Mouse (Mus musculus) G1E (cell line): ENCODE data around the gene Fam92b. TPM values are rescaled to one million over a fixed set of nuclear protein-coding genes. Genes with fewer than 3 reads are reported as not detected.

Experiments
- ATAC-seq: 2 replicates; pipeline ENCODE4 v1.8.0; 2016; ENCODE audit warnings: mild to moderate bottlenecking; ENCODE audit not compliant: insufficient number of reproducible peaks, poor library complexity, low FRiP score, severe bottlenecking; ENCODE audit errors: extremely low read depth
- DNase-seq: peaks from one replicate; pipeline ENCODE4 v3.0.0; 2012; ENCODE audit warnings: low spot score
- H3K27me3 ChIP-seq: 2 replicates; pipeline ENCODE4 v1.6.1; 2012; ENCODE audit warnings: mild to moderate bottlenecking, low read length, inconsistent platforms; ENCODE audit not compliant: insufficient read depth
- H3K36me3 ChIP-seq: replicated peaks from 2 replicates; pipeline ENCODE3; 2012; ENCODE audit warnings: mild to moderate bottlenecking, inconsistent platforms
- H3K4me1 ChIP-seq: 2 replicates; pipeline ENCODE4 v1.6.1; 2012; ENCODE audit warnings: low read depth, low read length, inconsistent platforms, mixed read lengths; ENCODE audit not compliant: insufficient read depth
- H3K4me3 ChIP-seq: 2 replicates; pipeline ENCODE4 v1.5.1; 2012; ENCODE audit warnings: low read depth, mild to moderate bottlenecking, inconsistent platforms, low read length, moderate library complexity, mixed read lengths
- H3K9me3 ChIP-seq: replicated peaks from 2 replicates; pipeline ENCODE4 v1.6.1; 2012; ENCODE audit warnings: inconsistent platforms
- CTCF ChIP-seq: IDR thresholded peaks from 2 replicates; pipeline ENCODE4 v1.5.1; 2012; ENCODE audit warnings: low read depth, low read length, inconsistent platforms, mixed read lengths
- GATA1 ChIP-seq: IDR thresholded peaks from 2 replicates; pipeline ENCODE4 v1.6.1; 2012; ENCODE audit warnings: borderline replicate concordance, low read length, inconsistent platforms, mixed read lengths
- GATA2 ChIP-seq: IDR thresholded peaks from 2 replicates; pipeline ENCODE4 v1.6.1; 2012; ENCODE audit warnings: low read depth, low read length, inconsistent platforms, borderline replicate concordance
- POLR2AphosphoS5 ChIP-seq: IDR thresholded peaks from 2 replicates; pipeline ENCODE4 v1.6.1; 2012; ENCODE audit warnings: low read depth, low read length, inconsistent platforms; ENCODE audit not compliant: insufficient replicate concordance
- TAL1 ChIP-seq: conservative IDR thresholded peaks from 2 replicates; pipeline ENCODE4 v1.6.1; 2012; ENCODE audit warnings: low read depth, low read length, inconsistent platforms, mixed read lengths
- polyA plus RNA-seq: library from polyadenylated mRNA; stranded (reverse); fragments of >175 nt; gene quantifications from 2 replicates; pipeline ENCODE4 v1.2.3, GENCODE M21; 2012
- total RNA-seq, 2 experiments: library from RNA; stranded (forward) in 1 of 2; stranded (reverse) in 1 of 2; fragments of 200-1000 nt in 1 of 2; fragments of >200 nt in 1 of 2; fragmentation: Nextera tagmentation in 1 of 2; gene quantifications; 2 replicates each; pipeline ENCODE4 v1.2.3; 2014 to 2017

Gene Fam92b
- total RNA-seq (2014; fragmentation: Nextera tagmentation) = not detected in 2 replicates
- total RNA-seq (2017) = not detected in 2 replicates
- polyA plus RNA-seq = not detected in 2 replicates

DNA sequence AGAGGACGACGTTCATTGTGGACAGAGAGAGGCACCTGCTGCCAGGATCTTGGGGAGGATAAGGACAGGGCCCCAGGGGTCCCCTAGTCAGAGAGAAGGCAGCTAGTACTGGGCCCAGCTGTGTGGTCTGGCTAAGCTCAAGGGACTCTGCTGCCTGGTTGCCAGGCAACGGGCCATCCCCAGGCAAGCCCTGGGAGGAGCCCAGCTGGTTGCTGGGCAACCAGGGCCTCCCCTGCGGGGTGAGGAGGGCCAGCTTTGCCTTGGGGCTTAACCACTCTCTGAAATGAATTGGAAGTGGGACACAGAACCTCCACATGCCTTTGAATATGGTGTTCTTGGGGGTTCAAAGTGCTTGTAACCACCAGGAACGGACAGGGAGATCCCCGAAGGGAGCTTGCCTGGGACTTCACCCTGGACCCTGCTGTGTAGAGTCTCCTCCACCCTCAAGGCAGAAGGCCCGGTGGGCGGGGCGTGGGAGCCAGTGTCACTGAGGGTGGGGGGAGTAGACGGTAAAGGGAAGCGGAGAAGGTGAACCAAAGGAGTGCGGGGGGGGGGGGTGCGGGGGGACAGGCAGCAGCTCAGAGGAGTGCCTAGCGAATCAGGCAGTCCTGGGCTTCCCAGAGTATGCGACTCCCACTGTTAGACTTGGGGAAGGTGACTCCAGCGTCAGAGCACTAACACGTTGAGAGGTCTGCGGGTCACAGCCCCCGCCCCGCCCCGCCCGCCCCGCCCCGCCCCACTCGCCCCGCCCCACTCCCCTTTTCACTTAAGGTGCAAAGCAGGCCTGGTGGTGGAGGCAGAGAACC, at the start of gene Fam92b:
Fam92b (minus strand) TSS at position 149 of the 806 bp plus-strand sequence.
- ATAC-seq (no peak), DNase-seq (no peak)
- Histone ChIP-seq H3K27me3 (peaks cover 28% of the 10 kb centered on the region), H3K4me3 (no peak within 1 kb of the TSS), H3K9me3 (no peaks in the 10 kb centered on the region), H3K36me3 (no peaks in the 10 kb centered on the region), H3K4me1 (peaks cover 15% of the 10 kb centered on the region)
- TF ChIP-seq CTCF (no peak), GATA2 (no peak), GATA1 (no peak)

DNA sequence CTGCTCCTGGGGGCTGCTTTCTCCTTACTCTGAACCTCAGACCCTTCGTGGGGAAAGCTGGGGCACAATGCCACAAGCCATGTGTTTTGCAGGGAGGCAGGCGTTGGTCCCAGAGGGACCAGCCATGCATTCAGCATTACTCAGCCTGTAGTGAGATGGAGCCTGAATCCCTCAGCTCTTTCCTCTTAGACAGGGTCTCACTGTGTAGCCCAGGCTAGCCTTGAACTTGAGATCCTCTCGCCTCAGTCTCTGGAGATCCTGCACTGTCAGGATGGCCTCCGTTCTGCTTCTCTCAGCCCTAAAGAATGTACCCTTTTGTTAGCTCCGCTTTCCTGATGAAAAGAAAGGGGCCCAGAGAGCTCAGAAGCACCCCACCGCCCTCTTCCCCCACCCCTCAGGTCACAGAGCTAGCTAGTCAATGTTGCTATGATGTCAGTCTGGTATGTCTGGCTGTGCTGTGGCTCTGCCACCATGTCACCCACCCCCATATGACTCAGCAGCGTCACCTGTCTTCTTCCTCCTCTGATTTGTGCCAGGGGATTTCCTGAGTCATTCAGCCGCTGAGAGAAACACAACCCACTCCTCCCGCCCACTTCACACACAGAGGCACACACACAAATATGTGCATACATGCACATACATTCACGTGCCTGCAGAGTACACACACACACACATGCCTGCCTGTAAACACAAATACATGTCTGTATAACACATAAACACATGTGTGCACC, 48.3 kb upstream of the Fam92b start:
- Histone ChIP-seq H3K27me3 (peaks cover 3% of the 10 kb centered on the region; the same call in 1 of the 2 replicates), H3K4me3 (no peak overlapping the region), H3K4me1 (no peaks in the 10 kb centered on the region), H3K36me3 (no peaks in the 10 kb centered on the region), H3K9me3 (peaks cover 31% of the 10 kb centered on the region)
- TF ChIP-seq CTCF (no peak), GATA1 (no peak), GATA2 (no peak), POLR2AphosphoS5 (no peak), TAL1 (no peak)
- ATAC-seq (no peak), DNase-seq (no peak)

- no peak for ATAC-seq
- H3K36me3 ChIP-seq = no peaks in the 10 kb centered on the region
- H3K4me3 ChIP-seq = no peak overlapping the region
- peaks cover 3% of the 10 kb centered on the region; the same call in 1 of the 2 replicates for H3K27me3 ChIP-seq
- H3K9me3 ChIP-seq = peaks cover 23% of the 10 kb centered on the region
- no peaks in the 10 kb centered on the region for H3K4me1 ChIP-seq
- no peak for TF ChIP-seq GATA1
- no peak for TF ChIP-seq POLR2AphosphoS5
- TF ChIP-seq TAL1 = no peak
- TF ChIP-seq CTCF = no peak
- no peak for TF ChIP-seq GATA2
- DNase-seq = no peak
Observed at GRCm38 (mm10) chr8:120224521-120225420, 47.5 kb upstream of the Fam92b start.

GRCm38 (mm10) chr8:120222548-120222947, 45.3 kb upstream of the Fam92b start:
- H3K4me1 ChIP-seq = no peaks in the 10 kb centered on the region
- H3K36me3 ChIP-seq = no peaks in the 10 kb centered on the region
- peaks cover 3% of the 10 kb centered on the region; the same call in 1 of the 2 replicates for H3K9me3 ChIP-seq
- no peak overlapping the region for H3K4me3 ChIP-seq
- TF ChIP-seq POLR2AphosphoS5 (no peak), CTCF (no peak), GATA2 (no peak), TAL1 (no peak), GATA1 (no peak)
- ATAC-seq (no peak), DNase-seq (no peak)
- H3K27me3 ChIP-seq = peaks cover 3% of the 10 kb centered on the region; the same call in 1 of the 2 replicates

DNA sequence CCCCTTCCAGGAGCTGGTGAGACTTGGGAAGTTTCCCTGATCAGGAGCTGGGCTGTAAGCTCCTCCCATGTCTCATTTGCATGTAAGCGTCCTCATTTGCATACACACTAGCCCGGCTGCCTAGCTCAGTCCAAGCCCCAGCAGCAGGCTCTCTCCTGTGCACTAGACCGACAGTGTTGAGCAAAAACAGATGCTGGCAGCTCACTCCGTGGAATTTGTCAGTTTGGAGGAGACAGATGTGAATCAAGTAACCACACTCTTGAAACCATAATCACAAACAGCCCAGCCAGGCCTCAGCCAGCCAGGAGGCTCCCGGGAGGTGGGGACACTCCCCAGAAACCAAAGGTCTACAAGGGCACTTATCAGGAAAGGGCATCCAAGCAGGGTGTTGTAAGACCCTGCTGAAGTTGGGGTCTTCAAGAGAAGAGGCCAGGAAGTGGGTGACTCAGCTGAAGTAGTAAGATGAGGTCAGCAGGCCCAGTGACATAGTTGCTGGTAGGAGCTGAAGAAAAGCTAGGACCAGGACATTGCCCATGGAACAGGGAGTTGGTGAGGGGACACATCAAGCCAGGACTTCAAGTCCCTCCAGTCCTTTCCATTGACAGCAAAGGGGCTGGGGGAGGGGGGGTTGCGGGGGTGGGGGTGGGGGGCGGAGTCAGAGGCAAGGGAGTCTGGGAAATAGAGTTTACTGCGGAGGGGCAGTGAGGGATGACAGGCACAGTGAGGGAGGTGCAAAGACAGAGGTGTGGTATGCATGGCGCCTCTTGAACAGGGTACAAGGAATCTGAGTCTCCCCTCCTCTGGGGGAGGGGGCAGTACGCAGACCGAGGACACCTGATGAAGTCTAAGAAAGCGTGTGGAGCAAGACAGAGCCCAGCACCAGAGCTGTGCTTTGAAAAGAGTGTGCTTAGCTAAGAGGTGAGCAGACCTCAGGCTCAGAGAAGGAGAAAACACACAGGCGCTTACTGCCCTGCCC, 39.9 kb upstream of the Fam92b start:
- TF ChIP-seq GATA1 (no peak), GATA2 (no peak), CTCF (no peak), POLR2AphosphoS5 (no peak), TAL1 (no peak)
- ATAC-seq (no peak), DNase-seq (no peak)
- H3K4me1 ChIP-seq = no peaks in the 10 kb centered on the region
- no peak overlapping the region for H3K4me3 ChIP-seq
- no peaks in the 10 kb centered on the region for H3K9me3 ChIP-seq
- H3K36me3 ChIP-seq = no peaks in the 10 kb centered on the region
- no peaks in the 10 kb centered on the region; the same call in 1 of the 2 replicates for H3K27me3 ChIP-seq
